Mouse (Mus musculus) spleen, postnatal 4 days (tissue): ENCODE data around the gene Bmi1.

Experiments used
- DNase-seq, 2 experiments: peaks; one replicate each; pipeline ENCODE4 v3.0.0; 2022; ENCODE audit warnings: low spot score in 2 of 2

Bmi1 gene

DNA sequence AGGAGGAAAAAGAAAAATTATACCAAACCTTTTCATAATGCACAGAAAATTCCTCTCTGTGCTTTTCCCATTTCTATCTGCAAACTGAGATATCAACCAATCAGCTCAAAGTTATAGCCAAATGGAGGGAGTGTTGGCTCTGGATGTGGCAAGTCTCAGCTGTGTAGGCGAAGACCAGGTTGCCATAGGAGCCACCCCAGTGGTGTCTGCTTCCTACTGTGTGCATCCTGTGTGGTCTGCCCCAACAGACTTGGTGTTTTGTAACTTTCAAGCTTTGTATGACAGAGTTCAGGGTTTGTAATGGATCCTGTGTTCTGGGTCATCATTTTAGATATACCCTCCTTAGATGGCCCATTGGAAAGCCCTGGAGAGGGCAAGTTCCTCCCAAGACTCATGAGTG lies 47.6 kb downstream of the Bmi1 start:
- DNase-seq = no peak

DNA sequence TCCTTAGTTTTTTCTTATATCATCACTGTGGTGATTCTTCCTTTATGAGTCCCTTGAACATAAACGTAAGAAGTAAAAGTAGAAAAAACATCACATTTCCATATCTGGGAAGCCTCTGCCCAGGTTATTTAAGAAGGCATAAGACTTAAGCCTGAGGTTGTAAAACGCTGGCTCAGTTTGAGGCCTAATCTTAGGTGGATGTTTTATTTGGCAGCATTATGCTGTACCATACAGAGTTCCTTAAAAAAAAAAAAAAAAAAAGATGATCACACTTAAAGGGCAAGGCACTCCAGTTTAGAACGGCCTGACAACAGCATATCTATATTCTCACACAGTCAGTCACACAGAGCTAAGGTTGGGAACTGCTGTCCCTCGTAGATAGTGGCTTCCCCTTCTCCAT lies 49.1 kb downstream of the Bmi1 start:
- no peak for DNase-seq

DNA sequence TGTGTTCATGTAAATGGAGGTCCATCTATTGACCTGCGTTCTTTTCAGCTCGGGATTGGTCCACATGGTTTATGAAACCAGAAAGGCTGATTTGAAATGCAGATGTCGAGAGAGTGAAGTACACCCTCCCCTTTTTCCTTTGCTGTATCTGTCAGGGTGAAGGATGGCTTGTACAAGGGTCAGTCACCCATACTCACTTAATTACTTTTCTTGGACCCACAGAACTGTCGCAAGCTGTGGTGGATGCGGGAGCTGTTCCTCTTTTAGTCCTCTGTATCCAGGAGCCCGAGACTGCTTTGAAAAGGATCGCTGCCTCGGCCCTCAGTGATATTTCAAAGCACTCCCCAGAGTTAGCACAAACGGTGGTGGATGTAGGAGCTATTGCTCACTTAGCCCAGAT lies 54.9 kb downstream of the Bmi1 start:
- no peak for DNase-seq

DNA sequence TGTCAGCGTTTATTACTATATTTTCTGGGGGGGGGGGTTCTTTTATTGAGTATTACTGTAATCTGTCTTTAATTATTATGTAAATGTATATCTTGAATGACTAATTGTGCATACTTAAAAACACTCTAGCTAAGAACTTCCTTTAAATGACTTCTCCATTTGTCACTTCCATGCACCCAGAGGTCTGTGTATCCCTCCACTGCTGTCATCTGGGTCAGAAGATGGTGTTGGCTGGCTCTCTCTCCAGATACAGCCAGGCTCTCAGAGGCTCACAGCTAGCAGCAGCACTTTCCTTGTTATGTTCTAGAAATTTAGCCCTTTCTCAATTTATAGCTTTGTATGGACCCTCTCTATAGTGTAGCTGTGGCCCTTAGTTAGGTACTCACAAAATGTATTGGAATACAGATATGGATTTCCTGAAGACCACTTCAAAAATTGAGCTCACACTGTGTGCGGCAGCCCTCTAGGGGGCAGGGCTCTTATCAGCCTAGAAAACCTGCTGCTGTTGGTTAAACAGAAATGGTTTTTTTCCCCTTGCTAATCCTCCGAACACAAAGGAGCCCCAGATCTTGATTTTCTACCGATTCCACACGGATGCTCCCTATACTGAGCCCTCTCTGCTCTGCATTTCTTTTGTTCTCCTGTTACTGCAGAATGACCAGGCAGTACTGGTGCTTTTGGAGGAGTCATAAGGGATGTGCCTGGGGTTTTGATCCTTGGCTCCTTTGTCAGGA lies 57.7 kb downstream of the Bmi1 start:
- no peak for DNase-seq
